Mouse (Mus musculus) adrenal gland, postnatal 36 days (tissue): Measurements from ENCODE around the gene Olfr382. TPM values are rescaled to one million over a fixed set of nuclear protein-coding genes. Genes with fewer than 3 reads are reported as not detected.
"Not testable (repeated sequence)": the region's sequence is repeated elsewhere in the genome, so short reads cannot be mapped to it uniquely, and the experiment has no call there.

ENCODE experiments used
- DNase-seq, 2 experiments: peaks; one replicate each; pipeline ENCODE4 v3.0.0; 2021; ENCODE audit warnings: mixed read lengths in 1 of 2
- long read RNA-seq, 2 experiments: library from polyadenylated mRNA; stranded (forward); transcript quantifications; one replicate each; pipeline ENCODE4 v2.0.0; 2021; ENCODE audit warnings: borderline sequencing depth in 2 of 2
- total RNA-seq, 2 experiments: library from RNA; stranded (reverse); gene quantifications; 2 replicates each; pipeline ENCODE4 v1.2.3; 2021

Olfr382 gene
- not detected for total RNA-seq
- long read RNA-seq, experiment 1, result 0 reads
- long read RNA-seq, experiment 2, result 0 reads

DNA sequence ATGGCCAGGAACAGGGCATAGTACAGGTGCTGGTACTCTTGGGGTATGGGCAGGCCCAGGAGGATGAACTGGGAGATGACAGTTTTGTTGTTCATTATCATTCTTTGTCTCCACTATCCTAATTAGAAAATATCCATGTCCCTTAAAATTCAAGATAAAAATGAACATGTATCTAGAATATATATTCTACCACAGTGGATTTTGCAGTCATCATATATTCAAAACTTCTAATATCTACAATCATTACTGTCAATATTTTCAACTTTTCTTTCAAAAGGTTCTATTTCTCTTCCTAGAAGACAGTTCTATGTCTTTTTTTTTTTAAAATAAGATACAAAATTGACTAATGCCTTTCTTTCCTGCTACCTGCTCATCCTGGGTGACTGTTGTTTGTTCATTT is at the start of gene Olfr382:
Gene Olfr382 (minus strand): TSS at position 101 of the 400 bp plus-strand sequence.
- no peak for DNase-seq

DNA sequence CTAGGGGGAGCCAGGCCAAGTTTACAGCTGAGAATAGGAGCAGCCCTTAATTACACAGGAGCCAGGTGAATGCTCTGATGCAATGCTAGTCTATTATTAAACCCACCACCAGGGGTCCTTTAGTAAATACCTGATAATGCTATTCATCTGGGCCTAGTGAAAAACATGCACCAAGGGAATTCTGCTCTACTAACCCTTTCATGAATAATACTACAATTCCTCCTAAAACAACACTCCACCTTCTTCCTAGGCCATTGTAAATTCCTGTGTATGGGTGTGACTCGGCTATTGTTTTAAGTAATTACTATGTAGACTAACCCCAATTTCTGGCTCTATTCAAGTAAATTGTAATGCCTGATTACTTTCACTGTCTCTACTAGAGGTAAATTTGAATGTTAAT is 12.0 kb upstream of the Olfr382 start:
- DNase-seq, result not testable (repeated sequence)

DNA sequence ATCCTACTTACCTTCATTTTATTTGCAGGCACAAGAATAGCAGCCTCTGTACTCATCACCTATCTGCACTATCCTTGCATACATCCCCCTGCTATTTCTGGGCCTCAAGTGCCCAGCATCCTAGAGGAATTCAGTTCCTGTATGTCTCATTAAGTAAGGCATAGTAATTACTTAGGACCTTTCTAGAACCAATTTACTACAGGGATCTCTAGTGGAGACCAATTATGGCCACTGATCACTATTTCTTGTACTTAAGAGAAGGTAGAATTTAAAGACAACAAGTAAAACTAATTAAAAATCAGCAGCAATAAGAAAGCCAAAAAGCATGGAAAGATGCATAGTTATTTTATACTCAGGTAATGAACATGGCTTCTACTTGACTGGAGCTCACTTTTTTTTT is 25.5 kb downstream of the Olfr382 start, which contains the start of gene Olfr381:
Gene Olfr381 (minus strand): TSS at position 101 of the 400 bp plus-strand sequence.
- DNase-seq, result no peak

Other genes starting within 250 kb of the Olfr382 start
- gene Trpv3, start 249.8 kb downstream of the Olfr382 start, total RNA-seq, result under 1 TPM; 0.07 to 0.20 TPM
- gene Aspa, start 187.6 kb downstream of the Olfr382 start, total RNA-seq, result 10 to 100 TPM; 10.5 to 10.8 TPM
- gene Gm49340, start 187.5 kb downstream of the Olfr382 start, total RNA-seq, result not detected
- 1 to 10 TPM; 1.0 to 1.1 TPM for gene Spata22, start 187.5 kb downstream of the Olfr382 start, total RNA-seq
- under 1 TPM in 1 of 2 experiments, not detected in 1; 0.26 TPM for gene Olfr20, start 166.4 kb downstream of the Olfr382 start, total RNA-seq
- not detected for gene Olfr376, start 146.0 kb downstream of the Olfr382 start, total RNA-seq
- gene Olfr1, start 117.6 kb downstream of the Olfr382 start, total RNA-seq, result not detected
- gene Olfr378, start 88.7 kb downstream of the Olfr382 start, total RNA-seq, result not detected
- gene Olfr380, start 59.7 kb downstream of the Olfr382 start, total RNA-seq, result not detected
- not detected for gene Olfr381, start 25.6 kb downstream of the Olfr382 start, total RNA-seq
- not detected for gene Olfr385, start 75.8 kb upstream of the Olfr382 start, total RNA-seq
- not detected for gene Olfr384, start 81.4 kb upstream of the Olfr382 start, total RNA-seq
- not detected for gene Zfp735, start 171.6 kb upstream of the Olfr382 start, total RNA-seq